Mouse (Mus musculus): ENCODE results near the gene Cnga2. TPM values are rescaled to one million over a fixed set of nuclear protein-coding genes. Genes with fewer than 3 reads are reported as not detected.
"Not testable (repeated sequence)": the region's sequence is repeated elsewhere in the genome, so short reads cannot be mapped to it uniquely, and the experiment has no call there.

The Cnga2 gene
- 0.06 and 0.10 TPM in 2 replicates for polyA plus RNA-seq (2016; fragmentation: Nextera tagmentation; extraction: Ambion mirVana)

DNA sequence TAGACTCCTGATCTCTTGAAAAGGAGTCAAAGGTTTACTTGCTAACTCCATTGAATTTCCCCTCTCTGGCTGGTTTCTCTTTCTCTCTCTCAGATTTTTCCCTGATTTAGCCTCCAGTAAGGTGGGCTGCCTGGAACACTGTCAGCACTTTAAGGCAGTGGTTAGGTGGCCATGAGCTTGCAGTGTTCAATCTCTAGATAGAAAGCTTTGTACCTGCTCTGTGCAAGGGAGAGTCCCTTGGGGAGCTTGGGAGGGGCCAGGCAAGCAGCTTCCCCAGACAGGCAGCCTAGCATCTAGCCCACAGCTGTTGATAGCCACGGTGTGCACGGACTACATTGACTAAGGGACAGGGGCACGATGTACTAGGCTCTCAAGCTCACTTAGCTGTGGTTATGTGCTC, at the start of gene Cnga2:
Gene Cnga2, plus strand, starts transcription at position 301 of the 400 bp plus-strand sequence.
- no peak for ATAC-seq (ENCODE audit: low FRiP score, low read depth)
- 83% methylated on average over 3 of the region's 3 CpGs for WGBS
- Histone ChIP-seq H3K4me3 (no peak within 1 kb of the TSS), H3K27ac (no peak within 1 kb of the TSS), H3K27me3 (replicated peaks) (no peaks in the 10 kb centered on the region), H3K36me3 (no peaks in the 10 kb centered on the region), H3K4me1 (no peaks in the 10 kb centered on the region), H3K9ac (no peak within 1 kb of the TSS), H3K4me2 (replicated peaks) (no peak within 1 kb of the TSS), H3K9me3 (no peaks in the 10 kb centered on the region)

DNA sequence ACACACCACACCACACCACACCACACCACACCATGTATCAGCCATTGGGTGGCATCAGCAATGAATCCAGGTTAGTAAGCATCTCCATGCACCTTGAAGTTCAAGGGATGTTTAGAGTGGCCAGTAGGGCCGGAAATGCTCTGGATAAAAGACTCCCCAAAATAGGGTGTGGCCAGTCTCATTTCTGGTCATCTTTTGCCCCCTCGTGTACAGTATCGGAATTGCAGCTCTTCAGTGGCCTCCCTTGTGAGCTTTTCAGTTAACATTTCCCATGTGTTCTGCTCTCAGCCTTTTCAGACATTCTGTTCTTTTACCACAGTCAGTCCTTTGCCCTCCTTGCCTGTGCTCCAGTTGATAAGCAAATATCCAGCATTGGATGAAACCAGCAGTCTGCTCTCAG, 45.0 kb upstream of the Cnga2 start:
- Histone ChIP-seq H3K9me3 (no peaks in the 10 kb centered on the region), H3K27me3 (replicated peaks) (no peaks in the 10 kb centered on the region), H3K27ac (no peak overlapping the region), H3K4me2 (replicated peaks) (no peak overlapping the region), H3K4me3 (no peak overlapping the region), H3K4me1 (no peaks in the 10 kb centered on the region), H3K9ac (no peak overlapping the region), H3K36me3 (no peaks in the 10 kb centered on the region)
- WGBS: 14% methylated on average over 3 of the region's 3 CpGs
- no peak for ATAC-seq (ENCODE audit: low FRiP score, low read depth)

- no peak overlapping the region for H3K4me3 ChIP-seq
- ATAC-seq (ENCODE audit: low FRiP score, low read depth): no peak
- no peaks in the 10 kb centered on the region for H3K9me3 ChIP-seq
- H3K36me3 ChIP-seq: no peaks in the 10 kb centered on the region
- no peak overlapping the region for H3K9ac ChIP-seq
- no peaks in the 10 kb centered on the region for H3K27me3 ChIP-seq (replicated peaks)
- no peak overlapping the region for H3K4me2 ChIP-seq (replicated peaks)
- H3K27ac ChIP-seq: no peak overlapping the region
- H3K4me1 ChIP-seq: peaks cover under 1% of the 10 kb centered on the region
These were observed 33.3 kb upstream of the Cnga2 start for GRCm38 (mm10) chrX:71958366-71958765.

DNA sequence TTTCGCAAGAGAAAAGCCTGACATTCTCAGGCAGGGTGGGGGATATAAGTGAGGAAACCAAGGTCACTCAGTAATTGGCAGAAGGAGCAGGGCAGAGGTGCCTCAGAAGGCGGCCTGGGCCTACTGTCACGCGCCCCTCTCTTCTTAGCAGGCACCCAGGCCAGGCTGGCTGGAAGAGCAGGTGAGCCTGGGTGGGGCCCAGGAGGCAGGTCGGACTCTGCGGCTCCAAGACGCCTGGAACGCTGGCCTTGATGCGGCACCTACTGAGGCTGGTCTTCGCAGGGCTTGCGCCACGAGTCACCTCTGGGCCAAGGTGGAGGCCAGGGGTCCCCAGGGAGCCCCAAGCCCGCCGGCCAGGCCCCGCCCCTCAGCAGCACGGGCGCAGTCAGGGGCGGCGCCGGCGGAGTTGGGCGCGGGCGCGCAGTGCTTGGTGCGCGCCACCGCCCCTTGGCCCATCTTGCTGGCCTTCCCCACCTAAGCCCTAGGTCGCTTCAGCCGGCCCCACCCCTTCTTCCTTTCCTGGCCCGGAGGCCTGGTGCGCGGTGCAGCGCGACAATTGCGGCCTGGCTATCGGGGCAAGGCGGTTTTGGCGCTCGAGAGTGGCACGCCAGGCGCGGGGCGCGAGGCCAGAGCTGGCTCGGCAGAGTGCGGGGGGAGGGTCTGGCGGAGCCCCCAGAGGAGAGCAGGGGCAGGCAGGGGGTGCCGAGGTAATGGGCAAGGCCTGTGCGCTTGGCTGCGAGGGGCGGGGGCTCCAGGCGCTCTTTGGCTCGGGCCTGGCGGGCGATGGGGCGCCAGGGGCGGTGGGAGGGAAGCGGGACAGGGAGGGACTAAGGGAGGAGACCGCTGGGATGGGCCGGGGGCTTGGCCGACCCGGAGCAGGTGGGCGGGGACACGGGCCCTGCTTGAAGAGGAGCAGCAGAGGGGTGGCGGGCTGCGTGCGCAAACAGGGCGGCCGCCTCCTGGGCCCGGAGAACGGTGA, 29.3 kb upstream of the Cnga2 start, which contains the start of gene Prrg3:
Gene Prrg3, plus strand, starts transcription at position 552 of the 979 bp plus-strand sequence.
- H3K27me3 ChIP-seq (replicated peaks): no peaks in the 10 kb centered on the region
- H3K27ac ChIP-seq: no peak within 1 kb of the TSS
- H3K4me2 ChIP-seq (replicated peaks): peak within 1 kb of the TSS; percentile 68
- peak within 1 kb of the TSS; percentile 47 for H3K4me3 ChIP-seq
- H3K36me3 ChIP-seq: no peaks in the 10 kb centered on the region
- 22% methylated on average over 66 of the region's 72 CpGs for WGBS
- peaks cover 6% of the 10 kb centered on the region for H3K4me1 ChIP-seq
- peak within 1 kb of the TSS; percentile 74 for H3K9ac ChIP-seq
- no peaks in the 10 kb centered on the region for H3K9me3 ChIP-seq
- peak; percentile 94 for ATAC-seq (ENCODE audit: low FRiP score, low read depth)

DNA sequence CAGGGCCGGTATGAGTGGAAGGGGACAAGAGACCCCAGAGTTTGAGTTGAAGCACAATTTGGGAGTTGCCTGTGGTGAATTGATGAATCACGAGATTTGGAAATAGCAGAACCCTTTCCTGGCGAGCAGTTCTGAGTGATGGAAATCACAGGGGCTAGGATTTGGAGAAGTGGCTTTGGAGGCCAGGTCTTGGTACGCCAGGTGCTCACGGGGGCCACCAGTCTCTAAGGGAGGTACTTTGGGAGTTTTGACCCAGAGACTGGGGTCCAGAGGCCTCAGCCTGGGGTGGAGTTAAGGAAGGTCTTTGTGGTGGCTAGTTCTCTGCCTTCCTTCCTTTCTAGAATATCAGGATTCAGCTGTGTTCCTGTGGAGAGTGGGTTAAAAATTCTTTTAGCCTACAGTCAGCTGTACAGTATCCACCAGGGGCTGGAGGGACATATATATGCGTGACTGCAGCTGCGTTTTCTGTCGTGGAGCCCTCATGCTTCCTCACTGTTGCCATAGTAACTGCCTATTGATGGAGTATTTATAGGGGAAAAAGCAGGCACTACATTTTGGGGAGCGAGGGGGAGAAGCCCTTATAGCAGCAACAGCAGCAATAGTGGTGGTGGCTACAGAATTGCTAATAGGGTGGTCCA, 28.3 kb upstream of the Cnga2 start:
- WGBS: 30% methylated on average over 9 of the region's 9 CpGs
- ATAC-seq (ENCODE audit: low FRiP score, low read depth): peak; percentile 48
- no peak overlapping the region for H3K27ac ChIP-seq

GRCm38 (mm10) chrX:71968216-71968615, 23.4 kb upstream of the Cnga2 start:
- H3K4me2 ChIP-seq (replicated peaks): no peak overlapping the region
- no peaks in the 10 kb centered on the region for H3K9me3 ChIP-seq
- H3K4me3 ChIP-seq: no peak overlapping the region
- H3K27me3 ChIP-seq (replicated peaks): no peaks in the 10 kb centered on the region
- no peak for ATAC-seq (ENCODE audit: low FRiP score, low read depth)
- no peak overlapping the region for H3K27ac ChIP-seq
- H3K9ac ChIP-seq: no peak overlapping the region
- H3K36me3 ChIP-seq: no peaks in the 10 kb centered on the region
- WGBS: 85% methylated on average over 1 of the region's 1 CpGs
- H3K4me1 ChIP-seq: peaks cover 6% of the 10 kb centered on the region; the same call in 1 of the 2 replicates

More for the DNA sequence above, 28.3 kb upstream of the Cnga2 start:
- Histone ChIP-seq H3K27me3 (replicated peaks) (no peaks in the 10 kb centered on the region), H3K9ac (peak overlapping the region; percentile 74; the same call in 1 of the 2 replicates), H3K4me2 (replicated peaks) (peak overlapping the region; percentile 68), H3K9me3 (no peaks in the 10 kb centered on the region), H3K36me3 (no peaks in the 10 kb centered on the region), H3K4me3 (peak overlapping the region; percentile 47), H3K4me1 (peaks cover 6% of the 10 kb centered on the region)

- no peak overlapping the region for H3K9ac ChIP-seq
- no peak overlapping the region for H3K4me3 ChIP-seq
- no peaks in the 10 kb centered on the region for H3K9me3 ChIP-seq
- H3K4me1 ChIP-seq: 0 out of 2 replicates have a peak, but pooled peaks cover under 1% of the 10 kb centered on the region
- H3K27me3 ChIP-seq (replicated peaks): no peaks in the 10 kb centered on the region
- H3K4me2 ChIP-seq (replicated peaks): no peak overlapping the region
- no peak overlapping the region for H3K27ac ChIP-seq
- no peaks in the 10 kb centered on the region for H3K36me3 ChIP-seq
- ATAC-seq (ENCODE audit: low FRiP score, low read depth): no peak
- WGBS: 78% methylated on average over 6 of the region's 6 CpGs
These were observed 22.8 kb upstream of the Cnga2 start for GRCm38 (mm10) chrX:71968816-71969215.

DNA sequence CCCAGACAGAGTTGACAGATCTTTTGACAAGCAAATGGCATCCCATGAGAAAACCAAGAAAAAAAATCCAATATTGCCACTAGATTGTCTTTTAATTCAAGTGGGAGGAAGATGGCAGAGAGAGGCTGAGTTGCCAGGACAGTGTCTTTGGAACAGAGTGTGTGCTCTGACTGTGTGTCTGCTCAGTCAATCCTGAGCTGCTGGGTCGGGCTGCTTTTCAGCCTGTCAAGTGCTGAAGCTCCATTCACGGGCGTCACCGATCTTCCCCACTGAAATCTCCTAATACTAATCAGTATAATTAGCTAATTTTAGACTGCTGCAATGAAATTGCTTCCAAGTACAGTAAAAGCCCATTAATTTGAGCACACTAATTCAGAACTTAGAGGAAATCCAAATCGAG, 20.3 kb upstream of the Cnga2 start:
- ATAC-seq (ENCODE audit: low FRiP score, low read depth): no peak
- H3K4me1 ChIP-seq: no peaks in the 10 kb centered on the region
- no peaks in the 10 kb centered on the region for H3K36me3 ChIP-seq
- no peaks in the 10 kb centered on the region for H3K9me3 ChIP-seq
- WGBS: 81% methylated on average over 5 of the region's 5 CpGs
- no peak overlapping the region for H3K27ac ChIP-seq
- H3K9ac ChIP-seq: no peak overlapping the region
- H3K4me3 ChIP-seq: no peak overlapping the region
- no peak overlapping the region for H3K4me2 ChIP-seq (replicated peaks)
- no peaks in the 10 kb centered on the region for H3K27me3 ChIP-seq (replicated peaks)

DNA sequence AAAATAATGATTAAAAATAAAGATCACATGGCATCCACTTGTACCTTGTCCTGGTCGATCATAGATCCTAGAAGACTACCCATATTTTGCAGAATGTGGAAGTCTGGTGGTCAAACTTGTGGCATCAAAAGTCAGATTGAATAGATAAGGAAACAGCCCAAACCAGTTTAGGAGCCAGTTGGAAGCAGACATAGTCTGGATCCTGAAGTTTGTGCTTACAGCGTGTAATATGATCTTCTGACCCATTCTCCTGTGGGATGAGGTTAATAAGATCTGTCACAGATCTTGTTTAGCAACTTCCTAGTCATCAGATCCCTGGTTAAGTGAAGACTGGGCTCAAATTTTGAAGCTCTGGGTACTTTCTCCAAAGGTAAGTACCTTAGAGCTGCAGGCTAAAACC, 19.0 kb upstream of the Cnga2 start, which contains the start of gene Fate1:
Gene Fate1, plus strand, starts transcription at position 301 of the 400 bp plus-strand sequence.
- ATAC-seq (ENCODE audit: low FRiP score, low read depth): no peak
- Histone ChIP-seq H3K9me3 (no peaks in the 10 kb centered on the region), H3K27ac (no peak within 1 kb of the TSS), H3K9ac (no peak within 1 kb of the TSS), H3K4me2 (replicated peaks) (no peak within 1 kb of the TSS), H3K27me3 (replicated peaks) (no peaks in the 10 kb centered on the region), H3K4me3 (no peak within 1 kb of the TSS), H3K4me1 (no peaks in the 10 kb centered on the region), H3K36me3 (no peaks in the 10 kb centered on the region)
- 79% methylated on average over 2 of the region's 2 CpGs for WGBS

GRCm38 (mm10) chrX:71977681-71978080, 14.0 kb upstream of the Cnga2 start:
- H3K9ac ChIP-seq; H3K36me3 ChIP-seq; ATAC-seq (ENCODE audit: low FRiP score, low read depth); H3K4me2 ChIP-seq (replicated peaks); H3K27ac ChIP-seq; H3K9me3 ChIP-seq; H3K4me3 ChIP-seq; H3K4me1 ChIP-seq; H3K27me3 ChIP-seq (replicated peaks): not testable (repeated sequence)

DNA sequence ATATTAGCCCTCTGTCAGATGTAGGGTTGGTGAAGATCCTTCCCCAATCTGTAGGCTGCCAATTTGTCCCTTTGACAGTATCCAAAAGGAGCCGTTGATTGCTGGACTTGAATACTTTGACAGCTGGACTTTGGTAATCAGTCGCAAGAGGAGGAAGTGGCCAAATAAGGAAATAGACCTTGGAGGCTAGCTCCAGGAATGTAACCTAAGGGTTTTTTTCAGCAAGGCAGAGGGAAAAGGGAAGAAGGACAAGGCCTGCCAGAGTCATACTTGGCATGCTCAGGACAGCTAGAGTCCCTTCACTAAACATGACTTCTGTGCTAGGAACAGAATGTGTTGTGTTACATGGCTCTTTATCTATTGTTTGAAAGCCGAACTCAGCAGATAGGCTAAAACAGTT, 11.2 kb upstream of the Cnga2 start:
- ATAC-seq (ENCODE audit: low FRiP score, low read depth): no peak
- 84% methylated on average over 3 of the region's 3 CpGs for WGBS
- no peak overlapping the region for H3K27ac ChIP-seq
- H3K9me3 ChIP-seq: no peaks in the 10 kb centered on the region
- no peaks in the 10 kb centered on the region for H3K27me3 ChIP-seq (replicated peaks)
- no peaks in the 10 kb centered on the region for H3K36me3 ChIP-seq
- H3K9ac ChIP-seq: no peak overlapping the region
- H3K4me3 ChIP-seq: no peak overlapping the region
- H3K4me2 ChIP-seq (replicated peaks): no peak overlapping the region
- no peaks in the 10 kb centered on the region for H3K4me1 ChIP-seq

- ATAC-seq (ENCODE audit: low FRiP score, low read depth): no peak
- WGBS: 60% methylated on average over 2 of the region's 2 CpGs
- no peaks in the 10 kb centered on the region for H3K27me3 ChIP-seq (replicated peaks)
These were observed 10.3 kb upstream of the Cnga2 start for GRCm38 (mm10) chrX:71981322-71981721.

More at GRCm38 (mm10) chrX:71981322-71981721, 10.3 kb upstream of the Cnga2 start:
- Histone ChIP-seq H3K36me3 (no peaks in the 10 kb centered on the region), H3K27ac (no peak overlapping the region), H3K9ac (no peak overlapping the region), H3K9me3 (no peaks in the 10 kb centered on the region), H3K4me1 (no peaks in the 10 kb centered on the region), H3K4me3 (no peak overlapping the region), H3K4me2 (replicated peaks) (no peak overlapping the region)

Measured in neural tube, embryonic 12.5 days (tissue).